Mouse (Mus musculus): Measurements from ENCODE around the gene Pla2g7. TPM values are rescaled to one million over a fixed set of nuclear protein-coding genes. Genes with fewer than 3 reads are reported as not detected.

Pla2g7 gene
- total and polyA plus RNA-seq, 3 experiments = not detected

GRCm38 (mm10) chr17:43646925-43647324 is 79.0 kb downstream of the Pla2g7 start:
- no peak overlapping the region for H3K4me3 ChIP-seq (ENCODE audit: low read depth, low read length)
- peaks cover 70% of the 10 kb centered on the region for H3K9me3 ChIP-seq (replicated peaks)
- DNase-seq (ENCODE audit: low spot score) (no peak), ATAC-seq (ENCODE audit: extremely low read depth, insufficient number of reproducible peaks, low FRiP score, poor library complexity, severe bottlenecking) (no peak)
- H3K4me1 ChIP-seq (ENCODE audit: insufficient read depth, low read depth, low read length) = no peaks in the 10 kb centered on the region
- H3K36me3 ChIP-seq (replicated peaks) = no peaks in the 10 kb centered on the region
- no peaks in the 10 kb centered on the region for H3K27me3 ChIP-seq (ENCODE audit: insufficient read depth, low read length)
- TF ChIP-seq GATA1 (IDR thresholded peaks at IDR 0.05; ENCODE audit: borderline replicate concordance, low read length) (no peak), CTCF (IDR thresholded peaks at IDR 0.05; ENCODE audit: low read depth, low read length) (no peak), TAL1 (conservative IDR thresholded peaks at IDR 0.05; ENCODE audit: low read depth, low read length) (no peak), POLR2AphosphoS5 (IDR thresholded peaks at IDR 0.05; ENCODE audit: insufficient replicate concordance, low read depth, low read length) (no peak), GATA2 (IDR thresholded peaks at IDR 0.05; ENCODE audit: borderline replicate concordance, low read depth, low read length) (no peak)

GRCm38 (mm10) chr17:43649641-43650436 is 81.9 kb downstream of the Pla2g7 start:
- Histone ChIP-seq H3K4me1 (ENCODE audit: insufficient read depth, low read depth, low read length) (no peaks in the 10 kb centered on the region), H3K4me3 (ENCODE audit: low read depth, low read length) (no peak overlapping the region), H3K27me3 (ENCODE audit: insufficient read depth, low read length) (no peaks in the 10 kb centered on the region), H3K36me3 (replicated peaks) (no peaks in the 10 kb centered on the region), H3K9me3 (replicated peaks) (peaks cover 65% of the 10 kb centered on the region)
- DNase-seq (ENCODE audit: low spot score) (no peak), ATAC-seq (ENCODE audit: extremely low read depth, insufficient number of reproducible peaks, low FRiP score, poor library complexity, severe bottlenecking) (no peak)
- no peak for TF ChIP-seq TAL1 (conservative IDR thresholded peaks at IDR 0.05; ENCODE audit: low read depth, low read length)
- no peak for TF ChIP-seq GATA1 (IDR thresholded peaks at IDR 0.05; ENCODE audit: borderline replicate concordance, low read length)
- TF ChIP-seq CTCF (IDR thresholded peaks at IDR 0.05; ENCODE audit: low read depth, low read length) = no peak
- TF ChIP-seq GATA2 (IDR thresholded peaks at IDR 0.05; ENCODE audit: borderline replicate concordance, low read depth, low read length) = no peak
- TF ChIP-seq POLR2AphosphoS5 (IDR thresholded peaks at IDR 0.05; ENCODE audit: insufficient replicate concordance, low read depth, low read length) = no peak

- Histone ChIP-seq H3K4me1 (ENCODE audit: insufficient read depth, low read depth, low read length) (no peaks in the 10 kb centered on the region), H3K36me3 (replicated peaks) (no peaks in the 10 kb centered on the region), H3K27me3 (ENCODE audit: insufficient read depth, low read length) (no peaks in the 10 kb centered on the region), H3K9me3 (replicated peaks) (peaks cover 58% of the 10 kb centered on the region), H3K4me3 (ENCODE audit: low read depth, low read length) (no peak overlapping the region)
- DNase-seq (ENCODE audit: low spot score) (no peak), ATAC-seq (ENCODE audit: extremely low read depth, insufficient number of reproducible peaks, low FRiP score, poor library complexity, severe bottlenecking) (no peak)
- TF ChIP-seq CTCF (IDR thresholded peaks at IDR 0.05; ENCODE audit: low read depth, low read length) (no peak), POLR2AphosphoS5 (IDR thresholded peaks at IDR 0.05; ENCODE audit: insufficient replicate concordance, low read depth, low read length) (no peak), TAL1 (conservative IDR thresholded peaks at IDR 0.05; ENCODE audit: low read depth, low read length) (no peak), GATA1 (IDR thresholded peaks at IDR 0.05; ENCODE audit: borderline replicate concordance, low read length) (no peak), GATA2 (IDR thresholded peaks at IDR 0.05; ENCODE audit: borderline replicate concordance, low read depth, low read length) (no peak)
Observed at GRCm38 (mm10) chr17:43651314-43652046, 83.6 kb downstream of the Pla2g7 start.

Other genes starting within 250 kb of the Pla2g7 start
- not detected in 2 replicates for gene Adgrf5, start 207.6 kb upstream of the Pla2g7 start, total RNA-seq (2014; fragmentation: Nextera tagmentation)
- gene Adgrf5, start 207.6 kb upstream of the Pla2g7 start, total RNA-seq (2017) = 0.05 and 0.06 TPM in 2 replicates
- not detected in 2 replicates for gene Adgrf5, start 207.6 kb upstream of the Pla2g7 start, polyA plus RNA-seq (2012)
- gene Mep1a, start 65.3 kb upstream of the Pla2g7 start, total RNA-seq (2014; fragmentation: Nextera tagmentation) = not detected in 2 replicates
- not detected in 2 replicates for gene Mep1a, start 65.3 kb upstream of the Pla2g7 start, total RNA-seq (2017)
- gene Mep1a, start 65.3 kb upstream of the Pla2g7 start, polyA plus RNA-seq (2012) = not detected in 2 replicates
- gene Ankrd66, start 24.5 kb upstream of the Pla2g7 start, total RNA-seq (2014; fragmentation: Nextera tagmentation) = not detected in 2 replicates
- gene Ankrd66, start 24.5 kb upstream of the Pla2g7 start, total RNA-seq (2017) = 0.12 TPM in 1 of 2 replicates, not detected in the other
- gene Ankrd66, start 24.5 kb upstream of the Pla2g7 start, polyA plus RNA-seq (2012) = not detected in 2 replicates
- gene Tdrd6, start 62.2 kb downstream of the Pla2g7 start, total RNA-seq (2014; fragmentation: Nextera tagmentation) = not detected in 2 replicates
- 0.05 and 0.06 TPM in 2 replicates for gene Tdrd6, start 62.2 kb downstream of the Pla2g7 start, total RNA-seq (2017)
- gene Tdrd6, start 62.2 kb downstream of the Pla2g7 start, polyA plus RNA-seq (2012) = not detected in 2 replicates
- gene Slc25a27, start 99.1 kb downstream of the Pla2g7 start, total RNA-seq (2014; fragmentation: Nextera tagmentation) = not detected in 2 replicates
- gene Slc25a27, start 99.1 kb downstream of the Pla2g7 start, total RNA-seq (2017) = 0.11 TPM in 1 of 2 replicates, not detected in the other
- not detected in 2 replicates for gene Slc25a27, start 99.1 kb downstream of the Pla2g7 start, polyA plus RNA-seq (2012)
- gene Cyp39a1, start 99.3 kb downstream of the Pla2g7 start, total RNA-seq (2014; fragmentation: Nextera tagmentation) = not detected in 2 replicates
- 0.06 TPM in 1 of 2 replicates, not detected in the other for gene Cyp39a1, start 99.3 kb downstream of the Pla2g7 start, total RNA-seq (2017)
- not detected in 2 replicates for gene Cyp39a1, start 99.3 kb downstream of the Pla2g7 start, polyA plus RNA-seq (2012)
- not detected in 2 replicates for gene Rcan2, start 233.3 kb downstream of the Pla2g7 start, total RNA-seq (2014; fragmentation: Nextera tagmentation)
- 0.06 and 0.11 TPM in 2 replicates for gene Rcan2, start 233.3 kb downstream of the Pla2g7 start, total RNA-seq (2017)
- gene Rcan2, start 233.3 kb downstream of the Pla2g7 start, polyA plus RNA-seq (2012) = not detected in 2 replicates